Mouse (Mus musculus) layer of hippocampus, adult 8-10 months (tissue): ENCODE data around the gene Itgb2l. TPM values are rescaled to one million over a fixed set of nuclear protein-coding genes. Genes with fewer than 3 reads are reported as not detected.

Experiments used
- DNase-seq, 2 experiments: peaks; one replicate each; pipeline ENCODE4 v3.0.0; 2022; ENCODE audit warnings: low spot score in 2 of 2
- total RNA-seq, 4 experiments: library from RNA; stranded (reverse); gene quantifications; 2 replicates each; pipeline ENCODE4 v1.2.4; 2022

The Itgb2l gene
- total RNA-seq, 4 experiments from 2014 or later: not detected

DNA sequence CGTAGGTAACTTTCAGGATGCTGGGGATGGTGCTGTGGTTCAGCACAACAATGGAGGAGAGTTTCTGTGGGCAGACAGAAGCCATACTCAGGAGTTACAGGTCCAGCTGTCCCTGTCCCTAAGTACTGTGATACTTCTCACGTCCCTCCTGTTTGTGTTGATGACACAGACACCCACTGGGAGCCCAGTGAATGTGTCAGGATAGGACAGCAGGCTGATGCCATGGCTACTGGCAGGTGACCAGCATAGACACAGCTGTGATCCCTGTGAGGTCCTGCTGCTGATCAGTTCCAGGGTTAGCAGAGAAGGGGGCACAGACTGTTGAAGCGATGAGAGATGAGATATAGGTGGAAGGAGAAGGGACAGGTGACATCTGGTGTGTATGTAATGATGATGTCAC, 14.4 kb downstream of the Itgb2l start:
- DNase-seq: no peak

- no peak for DNase-seq
These were observed 16.7 kb downstream of the Itgb2l start for GRCm38 (mm10) chr16:96426671-96427070.

GRCm38 (mm10) chr16:96425044-96425443, 18.4 kb downstream of the Itgb2l start:
- DNase-seq: no peak

- no peak for DNase-seq
These were observed 35.4 kb downstream of the Itgb2l start for GRCm38 (mm10) chr16:96408064-96408465.

GRCm38 (mm10) chr16:96406312-96406711, 37.1 kb downstream of the Itgb2l start:
- no peak for DNase-seq

DNA sequence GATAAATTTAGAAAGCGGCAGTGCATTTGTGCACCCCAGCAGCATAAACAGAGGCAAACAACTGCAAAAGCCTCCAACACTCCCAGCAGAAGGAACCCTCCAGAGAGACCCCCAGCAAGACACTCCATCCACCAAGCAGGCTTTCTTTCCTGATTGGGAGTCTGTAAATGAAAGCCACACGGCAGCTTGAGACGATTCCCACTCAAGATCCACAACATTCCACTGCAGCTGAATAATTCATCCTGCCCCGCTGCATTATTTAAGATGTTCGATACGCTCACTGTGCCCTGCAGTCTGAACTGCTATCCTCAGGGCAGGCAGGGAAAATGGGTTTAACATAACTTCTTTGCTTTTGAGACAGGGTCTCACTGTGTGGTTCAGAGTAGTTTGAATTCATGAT, 41.1 kb downstream of the Itgb2l start:
- DNase-seq: no peak

GRCm38 (mm10) chr16:96400046-96400445, 43.4 kb downstream of the Itgb2l start:
- peak; percentile 8 to 30 for DNase-seq

DNA sequence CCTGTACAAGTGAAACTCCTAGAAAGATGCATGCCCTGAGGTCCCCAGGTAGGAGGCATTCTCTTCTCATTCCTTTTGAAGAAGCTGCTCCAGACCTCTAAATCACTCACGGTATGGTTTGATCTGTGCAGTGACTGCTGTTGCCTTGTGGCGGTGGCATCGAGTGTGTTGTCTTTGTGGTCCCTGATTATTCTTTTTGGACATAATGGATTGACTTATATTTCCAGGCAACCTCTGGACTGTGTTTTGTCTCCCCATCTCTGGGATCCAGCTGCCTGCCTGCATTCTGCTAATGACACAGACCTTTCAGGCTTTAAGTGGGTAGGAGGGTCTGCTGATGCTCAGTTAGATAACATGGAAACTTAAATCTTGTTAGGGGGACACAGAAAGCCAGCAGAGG, 44.6 kb downstream of the Itgb2l start:
- DNase-seq: no peak

GRCm38 (mm10) chr16:96396013-96396650, 47.3 kb downstream of the Itgb2l start:
- DNase-seq: no peak

- no peak for DNase-seq
These were observed 47.9 kb downstream of the Itgb2l start for GRCm38 (mm10) chr16:96395516-96395915.

DNA sequence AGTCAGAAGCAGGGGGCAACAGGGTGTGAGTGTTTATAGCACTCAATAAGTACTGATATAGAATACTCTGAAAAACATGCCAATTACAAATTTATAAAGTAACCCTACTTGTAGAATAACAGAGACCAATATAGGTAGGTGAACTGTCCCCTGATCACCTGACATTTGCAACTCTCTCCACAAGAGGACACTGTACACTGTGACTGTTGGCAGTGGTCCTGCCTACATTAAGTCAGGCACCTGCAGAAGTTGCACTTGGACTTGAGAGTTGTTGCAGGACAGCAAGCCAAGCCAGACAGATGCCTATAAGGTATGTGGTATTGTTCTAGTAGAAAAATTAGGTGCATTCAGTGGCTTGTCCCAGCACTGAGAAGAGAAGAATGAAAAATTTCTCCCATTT, 52.3 kb downstream of the Itgb2l start:
- DNase-seq: no peak

DNA sequence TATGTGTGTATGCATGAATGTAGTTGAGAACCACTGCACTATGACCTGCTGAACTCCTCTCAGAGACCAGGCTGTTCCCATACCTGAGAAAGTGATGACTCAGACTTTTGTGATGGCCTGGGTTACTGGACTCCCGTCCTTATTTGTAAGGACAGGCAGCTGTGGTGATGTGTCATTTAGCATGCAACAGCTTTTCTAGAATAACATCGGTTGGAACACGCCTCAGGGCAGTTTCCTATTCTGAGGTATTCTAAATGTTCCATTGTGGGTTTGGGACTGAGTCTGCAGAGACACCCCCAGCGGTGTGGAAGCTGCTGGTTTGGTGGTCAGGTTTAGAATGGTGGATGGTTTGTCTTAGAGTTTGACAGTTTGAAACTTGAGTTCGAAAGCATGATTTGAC, 54.9 kb downstream of the Itgb2l start:
- DNase-seq: no peak

DNA sequence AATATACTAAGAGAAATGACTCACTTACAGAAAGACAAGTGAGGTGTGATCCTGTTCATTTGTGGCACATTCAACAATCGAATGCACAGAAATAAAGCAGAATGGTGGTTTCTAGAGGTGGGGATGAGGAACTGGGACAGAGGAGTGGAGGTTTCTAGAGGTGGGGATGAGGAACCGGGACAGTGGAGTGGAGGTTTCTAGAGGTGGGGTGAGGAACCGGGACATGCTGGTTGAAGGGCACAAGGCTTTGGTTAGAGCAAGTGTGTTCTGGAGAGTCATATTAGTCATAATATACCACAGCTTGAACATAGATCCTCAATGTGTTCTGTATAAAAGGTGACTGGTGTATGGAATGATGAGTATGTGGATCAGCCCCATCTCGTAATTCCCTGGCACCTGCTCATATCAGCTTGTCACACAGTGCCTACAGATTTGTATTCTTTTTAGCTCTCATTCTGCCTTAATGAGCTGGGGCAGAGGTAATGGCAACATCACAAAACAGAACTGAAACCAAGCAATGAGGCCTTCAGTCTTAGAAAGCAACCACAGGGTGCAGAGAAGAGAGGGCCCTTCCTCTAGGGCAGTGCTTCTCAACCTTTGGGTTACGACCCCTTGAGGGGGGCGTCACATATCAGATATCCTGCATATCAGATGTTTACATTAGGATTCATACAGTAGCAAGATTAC, 55.6 kb downstream of the Itgb2l start:
- no peak for DNase-seq

- DNase-seq: no peak
These were observed 58.7 kb downstream of the Itgb2l start for GRCm38 (mm10) chr16:96384741-96385140.

- no peak for DNase-seq
These were observed 60.8 kb downstream of the Itgb2l start for GRCm38 (mm10) chr16:96382496-96383181.

DNA sequence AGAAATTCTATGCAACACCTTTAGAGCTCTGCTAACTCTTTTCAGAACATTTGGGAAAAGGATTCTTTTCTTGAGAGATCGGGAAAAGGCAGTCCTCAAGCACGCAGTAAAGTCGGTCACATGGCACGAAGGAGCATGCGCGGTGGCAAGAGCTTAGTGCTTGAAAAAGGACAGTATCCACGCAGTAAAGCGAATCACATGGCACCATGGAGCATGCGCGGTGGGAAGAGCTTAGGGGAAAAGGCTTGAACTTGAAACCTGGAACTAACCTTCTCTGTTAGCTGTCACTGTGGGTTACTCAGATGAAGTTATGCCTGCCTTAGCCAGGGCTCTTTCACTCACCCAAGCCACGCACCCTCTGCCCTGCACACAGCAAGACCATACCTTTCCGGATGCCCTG, 62.0 kb downstream of the Itgb2l start:
- DNase-seq: no peak

GRCm38 (mm10) chr16:96378111-96378510, 65.3 kb downstream of the Itgb2l start:
- no peak for DNase-seq

DNA sequence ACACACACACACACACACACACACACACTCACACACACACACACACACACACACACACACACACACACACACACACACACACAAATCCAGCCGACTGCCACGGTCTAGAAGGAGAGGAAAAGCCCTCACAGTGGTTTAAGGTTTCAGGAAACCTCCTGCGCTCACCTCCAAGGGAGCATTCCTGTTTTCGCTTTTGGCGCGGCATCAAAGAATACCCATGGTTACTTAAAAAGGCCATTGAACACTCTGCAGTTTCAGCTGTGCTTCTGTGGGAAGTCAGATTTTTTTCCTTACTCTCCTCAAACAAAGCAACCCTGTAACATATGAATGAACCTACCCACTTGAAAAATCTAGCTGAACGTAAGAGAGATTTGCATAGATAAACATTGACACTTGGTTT, 67.1 kb downstream of the Itgb2l start:
- no peak for DNase-seq

- no peak for DNase-seq
These were observed 67.9 kb downstream of the Itgb2l start for GRCm38 (mm10) chr16:96375538-96375937.

- no peak for DNase-seq
These were observed 70.7 kb downstream of the Itgb2l start for GRCm38 (mm10) chr16:96372752-96373118.
